Mouse (Mus musculus): ENCODE results near the gene Slc41a3.

Gene Slc41a3

GRCm38 (mm10) chr6:90678759-90679158 is 74.2 kb downstream of the Slc41a3 start:
- in situ Hi-C loops (cut with MboI, MseI): no loop called here

GRCm38 (mm10) chr6:90680401-90680800 is 75.9 kb downstream of the Slc41a3 start:
- in situ Hi-C loops (cut with MboI, MseI): no loop called here

- in situ Hi-C loops (cut with MboI, MseI): no loop called here
Observed at GRCm38 (mm10) chr6:90683831-90684532, 79.5 kb downstream of the Slc41a3 start.

GRCm38 (mm10) chr6:90686812-90687211 is 82.3 kb downstream of the Slc41a3 start:
- in situ Hi-C loops (cut with MboI, MseI): no loop called here

GRCm38 (mm10) chr6:90688003-90688402 is 83.5 kb downstream of the Slc41a3 start:
- in situ Hi-C loops (cut with MboI, MseI): no loop called here

- in situ Hi-C loops (cut with MboI, MseI): no loop called here
Observed at GRCm38 (mm10) chr6:90688742-90689141, 84.2 kb downstream of the Slc41a3 start.

GRCm38 (mm10) chr6:90689500-90689899 is 85.0 kb downstream of the Slc41a3 start:
- in situ Hi-C loops (cut with MboI, MseI): no loop called here

GRCm38 (mm10) chr6:90691935-90692334 is 87.4 kb downstream of the Slc41a3 start:
- in situ Hi-C loops (cut with MboI, MseI): no loop called here

GRCm38 (mm10) chr6:90692404-90692803 is 87.9 kb downstream of the Slc41a3 start:
- in situ Hi-C loops (cut with MboI, MseI): no loop called here

GRCm38 (mm10) chr6:90695754-90696153 is 91.2 kb downstream of the Slc41a3 start:
- in situ Hi-C loops (cut with MboI, MseI): no loop called here
